Mouse (Mus musculus): Measurements from ENCODE around the gene Olfr1512.

Gene Olfr1512

GRCm38 (mm10) chr14:52379068-52379467 is at the start of gene Olfr1512:
TSS of gene Olfr1512 (minus strand) at chr14:52379168.
- 82% methylated on average over 2 of the region's 2 CpGs for WGBS

- 92% methylated on average over 1 of the region's 1 CpGs for WGBS
Observed at GRCm38 (mm10) chr14:52427686-52428085, 48.7 kb upstream of the Olfr1512 start.

- WGBS, result 92% methylated on average over 3 of the region's 3 CpGs
Observed at GRCm38 (mm10) chr14:52414273-52414672, 35.3 kb upstream of the Olfr1512 start, which contains the start of gene Olfr1510. TSS of gene Olfr1510 (minus strand) at chr14:52414373.

- 79% methylated on average over 9 of the region's 10 CpGs for WGBS
Observed at GRCm38 (mm10) chr14:52410142-52410919, 31.4 kb upstream of the Olfr1512 start.

GRCm38 (mm10) chr14:52397279-52397678 is 18.3 kb upstream of the Olfr1512 start, which contains the start of gene Olfr1511:
TSS of gene Olfr1511 (minus strand) at chr14:52397379.
- WGBS, result 88% methylated on average over 4 of the region's 4 CpGs

GRCm38 (mm10) chr14:52390084-52390848 is 11.3 kb upstream of the Olfr1512 start:
- 86% methylated on average over 9 of the region's 9 CpGs for WGBS

- 49% methylated on average over 3 of the region's 3 CpGs for WGBS
Observed at GRCm38 (mm10) chr14:52368741-52369140, 10.2 kb downstream of the Olfr1512 start.

GRCm38 (mm10) chr14:52356308-52356707 is 22.7 kb downstream of the Olfr1512 start, which contains the start of gene Olfr1513:
TSS of gene Olfr1513 (minus strand) at chr14:52356408.
- WGBS, result 81% methylated on average over 4 of the region's 4 CpGs

- 52% methylated on average over 6 of the region's 6 CpGs for WGBS
Observed at GRCm38 (mm10) chr14:52339512-52339852, 39.5 kb downstream of the Olfr1512 start.

- WGBS, result 9% methylated on average over 21 of the region's 21 CpGs
Observed at GRCm38 (mm10) chr14:52338751-52339511, 40.0 kb downstream of the Olfr1512 start.

- WGBS, result 72% methylated on average over 3 of the region's 3 CpGs
Observed at GRCm38 (mm10) chr14:52332171-52332570, 46.8 kb downstream of the Olfr1512 start.

GRCm38 (mm10) chr14:52331069-52331750 is 47.8 kb downstream of the Olfr1512 start:
- WGBS, result 43% methylated on average over 4 of the region's 4 CpGs

GRCm38 (mm10) chr14:52327910-52328812 is 50.8 kb downstream of the Olfr1512 start, which contains the start of gene Sall2:
TSS of gene Sall2 (minus strand) at chr14:52328762.
- WGBS, result 4% methylated on average over 26 of the region's 26 CpGs

GRCm38 (mm10) chr14:52327375-52327901 is 51.5 kb downstream of the Olfr1512 start:
- 5% methylated on average over 14 of the region's 14 CpGs for WGBS

GRCm38 (mm10) chr14:52325890-52326289 is 53.1 kb downstream of the Olfr1512 start:
- 13% methylated on average over 4 of the region's 4 CpGs for WGBS
